Comparison of ENCODE assay signal across 30 mouse cellular contexts in genomic region chr12:25187216-25187615, GRCm38 (mm10).
DNase-seq lines count a peak whose midpoint lies in the region; ATAC-seq lines count a peak whose summit lies in the region.
"Had no signal": no experiment of that assay in that cellular context is flagged by ENCODE, and none has a peak within 500 bp of the region (broad histone marks: within the 10 kb centered on the region; RNA-seq: fewer than 3 reads in every experiment).

No protein-coding gene starts in this region.

- H3K36me3 ChIP-seq in megakaryocyte, embryonic 14.5 days (replicated peaks; ENCODE audit: low read length) = peaks cover 54% of the 10 kb centered on the region
- no peaks in the 10 kb centered on the region for H3K36me3 ChIP-seq in liver, embryonic 12.5 days
- H3K36me3 ChIP-seq: embryonic facial prominence, embryonic 10.5 days; embryonic facial prominence, embryonic 13.5 days; G1E; hindbrain, embryonic 10.5 days; hindbrain, embryonic 13.5 days had no signal

- no peak overlapping the region for H3K4me2 ChIP-seq in liver, embryonic 12.5 days
- H3K4me2 ChIP-seq: embryonic facial prominence, embryonic 13.5 days; forebrain, embryonic 13.5 days; heart, embryonic 11.5 days; hindbrain, embryonic 13.5 days had no signal

- peaks cover 68% of the 10 kb centered on the region for H3K4me1 ChIP-seq in megakaryocyte, embryonic 14.5 days
- H3K4me1 ChIP-seq in liver, embryonic 12.5 days = peaks cover 23% of the 10 kb centered on the region
- H3K4me1 ChIP-seq: forebrain, embryonic 13.5 days had no signal

- H3K9me3 ChIP-seq in megakaryocyte, embryonic 14.5 days = peaks cover 48% of the 10 kb centered on the region
- H3K9me3 ChIP-seq in liver, embryonic 12.5 days (replicated peaks) = no peaks in the 10 kb centered on the region
- H3K9me3 ChIP-seq: embryonic facial prominence, embryonic 10.5 days; embryonic facial prominence, embryonic 13.5 days; forebrain, embryonic 13.5 days; hindbrain, embryonic 10.5 days; hindbrain, embryonic 13.5 days had no signal

- DNase-seq in A20 (ENCODE audit: low read depth, low spot score) (peak; percentile 14), MEL-GATA-1-ER (ENCODE audit: extremely low read depth, low read depth) (peak; percentile 16)
- no peak for DNase-seq in heart, adult 11 months
- no peak for DNase-seq in cerebellum, adult 8-10 months
- DNase-seq: adrenal gland, adult 8-10 months; adrenal gland, postnatal 25 days; cerebellum, adult 11 months; cerebellum, adult 2 months; cerebellum, postnatal 10 days; cerebellum, postnatal 36 days; embryo, embryonic 11 days; gastrocnemius, postnatal 10 days; gastrocnemius, postnatal 36 days; heart, postnatal 36 days; kidney, adult 2 months had no signal

- H3K27me3 ChIP-seq in megakaryocyte, embryonic 14.5 days (replicated peaks) = no peaks in the 10 kb centered on the region
- H3K27me3 ChIP-seq in liver, embryonic 12.5 days (replicated peaks) = no peaks in the 10 kb centered on the region
- H3K27me3 ChIP-seq: embryonic facial prominence, embryonic 13.5 days; forebrain, embryonic 13.5 days; hindbrain, embryonic 13.5 days had no signal

- ATAC-seq in liver, embryonic 12.5 days = no peak
- ATAC-seq: activated CD4-positive, CD25-positive, alpha-beta regulatory T cell, adult 4 months; forebrain, embryonic 13.5 days; forebrain, embryonic 16.5 days; hindbrain, embryonic 16.5 days; inflammation-experienced regulatory T-cells, adult 6 months; intestine, embryonic 16.5 days had no signal

- H3K4me3 ChIP-seq in megakaryocyte, embryonic 14.5 days (replicated peaks) = peak overlapping the region; percentile 26
- H3K4me3 ChIP-seq in liver, embryonic 12.5 days = no peak overlapping the region
- H3K4me3 ChIP-seq: embryonic facial prominence, embryonic 10.5 days; embryonic facial prominence, embryonic 13.5 days; erythroblast, embryonic 14.5 days; forebrain, embryonic 13.5 days; hindbrain, embryonic 10.5 days; hindbrain, embryonic 13.5 days had no signal

- H3K27ac ChIP-seq in liver, embryonic 12.5 days = no peak overlapping the region
- H3K27ac ChIP-seq: embryonic facial prominence, embryonic 10.5 days; embryonic facial prominence, embryonic 13.5 days; forebrain, embryonic 13.5 days; hindbrain, embryonic 10.5 days; hindbrain, embryonic 13.5 days had no signal

- no peak overlapping the region for H3K9ac ChIP-seq in liver, embryonic 12.5 days
- H3K9ac ChIP-seq: embryonic facial prominence, embryonic 13.5 days; forebrain, embryonic 13.5 days; hindbrain, embryonic 13.5 days had no signal

- 24% methylated on average over 3 of the region's 3 CpGs for WGBS in liver, embryonic 12.5 days (ENCODE audit: insufficient replicate concordance)

Comparison
In these comparisons a context has a peak if more than half of its experiments do, and no peak if none do; other contexts are left out.
1. DNase-seq: peak in A20 (single experiment) and MEL-GATA-1-ER (single experiment); none in heart, adult 11 months (single experiment) and cerebellum, adult 8-10 months (single experiment).